Mouse (Mus musculus) E14TG2a.4 (cell line): Measurements from ENCODE around the gene Bpgm.
A peak's percentile ranks its signal among the peaks of the same experiment; 100 is the strongest.

Source experiments
- CTCF ChIP-seq: conservative IDR thresholded peaks from 2 replicates; pipeline ENCODE4 v1.5.1; 2014; ENCODE audit warnings: low read length
- NANOG ChIP-seq: IDR thresholded peaks from 2 replicates; pipeline ENCODE4 v1.6.1; 2014; ENCODE audit warnings: borderline replicate concordance, low read length, mixed read lengths
- POU5F1 ChIP-seq: IDR thresholded peaks from 2 replicates; pipeline ENCODE4 v1.6.1; 2014; ENCODE audit warnings: low read length, borderline replicate concordance

- TF ChIP-seq CTCF (peak; percentile 95), POU5F1 (no peak), NANOG (no peak)
These were observed 73.0 kb downstream of the Bpgm start for GRCm38 (mm10) chr6:34549017-34549416.
